Mouse (Mus musculus): ENCODE data around the gene Cyp2c23.

GRCm38 (mm10) chr19:43972129-43972528, 56.9 kb downstream of the Cyp2c23 start:
- no peak for TF ChIP-seq CTCF (IDR thresholded peaks at IDR 0.05; ENCODE audit: low read depth, low read length)
- no peak for TF ChIP-seq POLR2A (IDR thresholded peaks at IDR 0.05; ENCODE audit: borderline replicate concordance, low read depth, low read length)

Measured in bone marrow macrophage, adult 2 months (primary cell).